Mouse (Mus musculus): Measurements from ENCODE around the gene Il2ra. TPM values are rescaled to one million over a fixed set of nuclear protein-coding genes. Genes with fewer than 3 reads are reported as not detected.

Il2ra gene
- polyA plus RNA-seq, 1 experiment from 2014 or later, result not detected

GRCm38 (mm10) chr2:11623173-11623572 lies 19.4 kb upstream of the Il2ra start:
- Histone ChIP-seq H3K4me3 (replicated peaks) (no peak overlapping the region), H3K27ac (replicated peaks) (no peak overlapping the region), H3K4me2 (replicated peaks) (no peak overlapping the region), H3K36me3 (no peaks in the 10 kb centered on the region), H3K9ac (no peak overlapping the region), H3K27me3 (no peaks in the 10 kb centered on the region), H3K9me3 (replicated peaks) (no peaks in the 10 kb centered on the region), H3K4me1 (no peaks in the 10 kb centered on the region)
- WGBS, result 77% methylated on average over 8 of the region's 8 CpGs
- ATAC-seq (ENCODE audit: insufficient number of reproducible peaks, low FRiP score, low TSS enrichment, low read depth), result no peak

GRCm38 (mm10) chr2:11623726-11624125 lies 18.9 kb upstream of the Il2ra start:
- Histone ChIP-seq H3K36me3 (no peaks in the 10 kb centered on the region), H3K27me3 (no peaks in the 10 kb centered on the region), H3K4me1 (no peaks in the 10 kb centered on the region), H3K9ac (no peak overlapping the region), H3K4me2 (replicated peaks) (no peak overlapping the region), H3K9me3 (replicated peaks) (no peaks in the 10 kb centered on the region), H3K4me3 (replicated peaks) (no peak overlapping the region), H3K27ac (replicated peaks) (no peak overlapping the region)
- ATAC-seq (ENCODE audit: insufficient number of reproducible peaks, low FRiP score, low TSS enrichment, low read depth), result no peak
- WGBS, result 91% methylated on average over 2 of the region's 2 CpGs

DNA sequence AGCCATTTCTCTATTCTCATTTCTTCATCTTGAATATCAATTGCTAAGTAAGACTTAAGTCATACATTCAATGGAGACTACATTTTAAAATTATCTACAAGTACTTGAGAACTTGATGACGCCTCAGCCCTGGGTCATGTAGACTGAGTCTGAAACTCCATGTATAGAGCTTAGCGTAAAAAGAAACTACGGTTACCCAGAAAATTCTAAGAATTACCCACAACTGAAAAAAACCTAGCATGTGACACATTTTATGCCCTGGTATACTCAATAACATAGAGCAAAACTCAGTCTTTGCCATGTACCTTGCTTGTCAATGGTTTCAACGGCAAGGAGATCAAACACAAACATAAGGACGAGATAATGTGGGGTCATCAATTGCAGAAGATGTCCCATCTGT lies 16.7 kb upstream of the Il2ra start, which contains the start of gene Gm17490:
Gene Gm17490 (minus strand): TSS at position 375 of the 400 bp plus-strand sequence.
- 93% methylated on average over 5 of the region's 5 CpGs for WGBS
- Histone ChIP-seq H3K27ac (replicated peaks) (no peak within 1 kb of the TSS), H3K36me3 (no peaks in the 10 kb centered on the region), H3K4me3 (replicated peaks) (no peak within 1 kb of the TSS), H3K27me3 (no peaks in the 10 kb centered on the region), H3K4me2 (replicated peaks) (no peak within 1 kb of the TSS), H3K9me3 (replicated peaks) (no peaks in the 10 kb centered on the region), H3K4me1 (no peaks in the 10 kb centered on the region), H3K9ac (no peak within 1 kb of the TSS)
- no peak for ATAC-seq (ENCODE audit: insufficient number of reproducible peaks, low FRiP score, low TSS enrichment, low read depth)

- ATAC-seq (ENCODE audit: insufficient number of reproducible peaks, low FRiP score, low TSS enrichment, low read depth), result no peak
- Histone ChIP-seq H3K27ac (replicated peaks) (no peak overlapping the region), H3K4me2 (replicated peaks) (no peak overlapping the region), H3K27me3 (no peaks in the 10 kb centered on the region), H3K4me3 (replicated peaks) (no peak overlapping the region), H3K9ac (no peak overlapping the region), H3K4me1 (no peaks in the 10 kb centered on the region), H3K9me3 (replicated peaks) (no peaks in the 10 kb centered on the region), H3K36me3 (no peaks in the 10 kb centered on the region)
- 89% methylated on average over 6 of the region's 6 CpGs for WGBS
Measured at GRCm38 (mm10) chr2:11635035-11635434, 7.6 kb upstream of the Il2ra start.

DNA sequence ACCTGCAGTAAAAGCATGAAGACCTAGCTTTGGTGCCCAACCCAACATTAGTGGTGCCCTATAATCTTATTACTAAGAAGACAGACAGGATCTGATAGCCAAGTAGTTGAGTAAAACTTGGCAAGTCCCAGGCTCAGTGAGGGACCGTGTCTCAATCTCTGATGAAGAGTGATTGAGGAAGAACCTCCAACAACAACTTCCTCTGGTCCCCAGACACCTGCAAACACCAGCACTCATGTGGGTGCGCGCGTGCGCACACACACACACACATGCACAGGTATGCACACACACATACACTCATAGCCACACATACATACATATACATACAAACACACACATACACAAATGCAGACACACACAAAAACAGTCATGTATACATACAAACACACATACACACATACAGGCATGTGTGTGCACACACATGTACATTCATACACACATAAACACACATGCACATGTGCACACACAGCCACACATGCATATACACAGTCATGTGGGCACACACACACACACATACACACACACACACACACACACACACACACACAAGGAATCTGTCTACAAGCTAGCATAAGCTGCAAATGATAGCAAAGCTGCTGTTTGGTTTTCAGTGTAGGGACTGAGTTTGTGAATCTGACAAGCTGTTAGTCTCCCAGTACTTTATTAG lies 7.0 kb upstream of the Il2ra start:
- Histone ChIP-seq H3K9ac (no peak overlapping the region), H3K9me3 (replicated peaks) (no peaks in the 10 kb centered on the region), H3K4me1 (no peaks in the 10 kb centered on the region), H3K27ac (replicated peaks) (no peak overlapping the region), H3K4me2 (replicated peaks) (no peak overlapping the region), H3K4me3 (replicated peaks) (no peak overlapping the region), H3K27me3 (no peaks in the 10 kb centered on the region), H3K36me3 (no peaks in the 10 kb centered on the region)
- WGBS, result 93% methylated on average over 5 of the region's 5 CpGs
- no peak for ATAC-seq (ENCODE audit: insufficient number of reproducible peaks, low FRiP score, low TSS enrichment, low read depth)

- no peak overlapping the region for H3K9ac ChIP-seq
- H3K27ac ChIP-seq (replicated peaks), result no peak overlapping the region
- no peak for ATAC-seq (ENCODE audit: insufficient number of reproducible peaks, low FRiP score, low TSS enrichment, low read depth)
- H3K36me3 ChIP-seq, result no peaks in the 10 kb centered on the region
- no peak overlapping the region for H3K4me2 ChIP-seq (replicated peaks)
- no peaks in the 10 kb centered on the region for H3K27me3 ChIP-seq
- H3K4me3 ChIP-seq (replicated peaks), result no peak overlapping the region
- H3K4me1 ChIP-seq, result no peaks in the 10 kb centered on the region
- H3K9me3 ChIP-seq (replicated peaks), result no peaks in the 10 kb centered on the region
- 63% methylated on average over 3 of the region's 3 CpGs for WGBS
Measured at GRCm38 (mm10) chr2:11636138-11636480, 6.5 kb upstream of the Il2ra start.

DNA sequence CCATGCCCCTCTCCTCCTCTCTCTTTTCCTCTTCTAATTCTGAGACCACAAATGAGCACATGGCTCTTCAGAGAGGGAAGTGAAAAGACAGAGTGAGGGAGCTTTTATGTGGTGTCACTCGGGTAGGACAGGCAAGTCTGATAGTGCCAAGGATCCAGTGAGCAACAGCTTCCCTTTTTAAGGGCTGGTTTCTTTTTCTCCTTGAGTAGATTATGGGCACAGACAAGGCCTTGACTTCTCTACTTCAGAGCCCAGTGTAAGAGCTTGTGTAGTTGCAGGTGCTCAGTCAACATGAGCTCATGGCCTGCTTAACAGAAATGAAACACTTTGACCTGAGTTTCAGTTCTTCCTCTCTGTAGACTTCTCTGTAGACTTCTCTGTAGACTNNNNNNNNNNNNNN lies 5.5 kb upstream of the Il2ra start:
- H3K4me1 ChIP-seq, result no peaks in the 10 kb centered on the region
- 39% methylated on average over 1 of the region's 1 CpGs for WGBS
- ATAC-seq (ENCODE audit: insufficient number of reproducible peaks, low FRiP score, low TSS enrichment, low read depth), result no peak

DNA sequence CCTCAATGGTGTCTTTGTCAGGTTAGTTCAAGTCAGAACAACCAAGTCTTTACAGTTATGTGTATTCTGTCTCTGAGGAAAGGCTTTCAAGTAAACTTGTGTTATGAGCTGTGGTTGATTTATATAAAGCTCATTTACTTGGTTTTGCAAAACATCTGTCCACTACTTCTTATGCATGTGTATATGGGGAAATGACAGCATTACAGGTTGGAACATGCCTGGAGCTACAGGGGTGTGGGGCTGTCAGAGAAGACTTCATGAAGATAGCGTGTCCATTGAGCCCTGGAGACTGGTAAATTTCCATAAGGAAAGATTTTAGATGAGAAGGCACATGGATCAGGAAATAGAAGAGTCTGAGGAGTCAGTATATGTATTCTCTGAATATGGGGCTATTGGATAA lies 1.4 kb downstream of the Il2ra start:
- no peaks in the 10 kb centered on the region for H3K36me3 ChIP-seq
- no peaks in the 10 kb centered on the region for H3K27me3 ChIP-seq
- no peak overlapping the region for H3K9ac ChIP-seq
- H3K4me3 ChIP-seq (replicated peaks), result no peak overlapping the region
- ATAC-seq (ENCODE audit: insufficient number of reproducible peaks, low FRiP score, low TSS enrichment, low read depth), result no peak
- no peak overlapping the region for H3K4me2 ChIP-seq (replicated peaks)
- no peak overlapping the region for H3K27ac ChIP-seq (replicated peaks)
- H3K9me3 ChIP-seq (replicated peaks), result no peaks in the 10 kb centered on the region
- 54% methylated on average over 1 of the region's 1 CpGs for WGBS
- no peaks in the 10 kb centered on the region for H3K4me1 ChIP-seq

More for the DNA sequence above, 5.5 kb upstream of the Il2ra start:
- H3K27me3 ChIP-seq, result no peaks in the 10 kb centered on the region
- H3K36me3 ChIP-seq, result no peaks in the 10 kb centered on the region
- no peaks in the 10 kb centered on the region for H3K9me3 ChIP-seq (replicated peaks)
- no peak overlapping the region for H3K9ac ChIP-seq
- H3K27ac ChIP-seq (replicated peaks), result no peak overlapping the region
- H3K4me2 ChIP-seq (replicated peaks), result no peak overlapping the region
- H3K4me3 ChIP-seq (replicated peaks), result no peak overlapping the region

- 60% methylated on average over 2 of the region's 2 CpGs for WGBS
Measured at GRCm38 (mm10) chr2:11645297-11645696, 2.7 kb downstream of the Il2ra start.

GRCm38 (mm10) chr2:11651476-11651875 lies 8.9 kb downstream of the Il2ra start:
- Histone ChIP-seq H3K27me3 (no peaks in the 10 kb centered on the region), H3K36me3 (no peaks in the 10 kb centered on the region), H3K9ac (no peak overlapping the region), H3K4me3 (replicated peaks) (no peak overlapping the region), H3K9me3 (replicated peaks) (no peaks in the 10 kb centered on the region), H3K4me2 (replicated peaks) (no peak overlapping the region), H3K27ac (replicated peaks) (no peak overlapping the region), H3K4me1 (no peaks in the 10 kb centered on the region)
- no peak for ATAC-seq (ENCODE audit: insufficient number of reproducible peaks, low FRiP score, low TSS enrichment, low read depth)
- 48% methylated on average over 3 of the region's 3 CpGs for WGBS

More at GRCm38 (mm10) chr2:11645297-11645696, 2.7 kb downstream of the Il2ra start:
- H3K9me3 ChIP-seq (replicated peaks), result no peaks in the 10 kb centered on the region
- H3K4me3 ChIP-seq (replicated peaks), result no peak overlapping the region
- no peaks in the 10 kb centered on the region for H3K36me3 ChIP-seq
- no peak for ATAC-seq (ENCODE audit: insufficient number of reproducible peaks, low FRiP score, low TSS enrichment, low read depth)
- H3K9ac ChIP-seq, result no peak overlapping the region
- no peaks in the 10 kb centered on the region for H3K4me1 ChIP-seq
- no peaks in the 10 kb centered on the region for H3K27me3 ChIP-seq
- no peak overlapping the region for H3K27ac ChIP-seq (replicated peaks)
- H3K4me2 ChIP-seq (replicated peaks), result no peak overlapping the region

DNA sequence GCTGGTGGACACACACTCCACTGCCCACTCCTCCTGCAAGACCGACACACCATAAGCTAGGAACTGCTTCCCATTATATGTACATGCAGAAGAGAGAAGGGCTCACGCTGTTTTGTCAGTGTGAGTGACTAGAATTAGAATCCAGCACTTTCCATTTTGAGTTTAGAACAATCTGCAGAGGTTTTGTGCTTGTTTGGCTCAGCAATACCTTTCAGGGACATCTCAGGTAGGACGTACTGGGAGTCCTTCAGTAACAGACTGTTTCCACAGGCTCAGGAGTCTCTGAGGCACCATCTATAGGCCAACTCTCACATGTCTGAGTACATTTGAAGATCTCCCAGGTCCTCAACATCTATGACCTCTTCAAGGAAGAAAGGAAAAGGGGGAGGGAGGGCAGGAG lies 9.6 kb downstream of the Il2ra start:
- Histone ChIP-seq H3K27ac (replicated peaks) (no peak overlapping the region), H3K9ac (no peak overlapping the region), H3K9me3 (replicated peaks) (no peaks in the 10 kb centered on the region), H3K4me3 (replicated peaks) (no peak overlapping the region), H3K4me2 (replicated peaks) (no peak overlapping the region), H3K4me1 (no peaks in the 10 kb centered on the region), H3K36me3 (no peaks in the 10 kb centered on the region), H3K27me3 (no peaks in the 10 kb centered on the region)
- no peak for ATAC-seq (ENCODE audit: insufficient number of reproducible peaks, low FRiP score, low TSS enrichment, low read depth)
- WGBS, result 80% methylated on average over 3 of the region's 3 CpGs

- Histone ChIP-seq H3K36me3 (no peaks in the 10 kb centered on the region), H3K27me3 (no peaks in the 10 kb centered on the region), H3K4me2 (replicated peaks) (no peak overlapping the region), H3K27ac (replicated peaks) (no peak overlapping the region), H3K9me3 (replicated peaks) (no peaks in the 10 kb centered on the region), H3K4me3 (replicated peaks) (no peak overlapping the region), H3K9ac (no peak overlapping the region), H3K4me1 (no peaks in the 10 kb centered on the region)
- ATAC-seq (ENCODE audit: insufficient number of reproducible peaks, low FRiP score, low TSS enrichment, low read depth), result no peak
- WGBS, result 71% methylated on average over 2 of the region's 2 CpGs
Measured at GRCm38 (mm10) chr2:11652780-11653179, 10.2 kb downstream of the Il2ra start.

All from embryonic facial prominence, embryonic 15.5 days (tissue).